Mouse (Mus musculus): ENCODE results near the gene Gpr4. TPM values are rescaled to one million over a fixed set of nuclear protein-coding genes. Genes with fewer than 3 reads are reported as not detected.

Gpr4 gene
- polyA plus RNA-seq, 1 experiment, result 0.03 TPM

DNA sequence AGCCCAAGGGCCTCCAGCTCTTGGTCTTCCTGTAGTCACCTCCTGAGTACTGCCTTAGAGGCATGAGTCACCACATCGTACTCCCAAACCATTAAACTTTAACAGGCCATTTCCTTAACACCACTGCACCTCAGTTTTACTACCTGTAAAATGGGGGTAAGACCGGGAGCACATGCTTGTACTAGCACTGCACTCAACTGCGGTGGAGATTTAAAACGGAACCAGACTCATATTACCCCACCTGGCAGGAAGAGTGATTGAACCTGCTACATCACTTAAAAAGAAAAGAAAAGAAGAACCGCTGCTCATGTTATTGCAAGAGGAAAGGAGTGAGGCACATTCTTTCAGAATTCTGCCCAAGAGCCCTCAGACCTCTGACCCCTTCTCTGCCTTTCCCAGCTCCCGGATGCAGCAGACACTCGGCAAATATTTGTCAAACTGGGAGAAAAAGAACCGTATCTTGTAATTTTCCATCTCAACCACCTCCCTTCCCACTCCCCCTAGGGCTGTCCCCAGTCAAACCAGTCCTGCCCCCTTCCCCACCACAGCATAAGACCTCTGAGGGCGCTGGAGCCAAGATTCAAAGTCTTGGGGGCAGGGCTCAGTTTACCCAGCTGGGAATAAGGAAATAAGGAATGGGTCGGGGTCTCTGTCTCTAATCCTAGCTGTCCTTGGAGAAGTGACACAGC is 56.8 kb downstream of the Gpr4 start:
- H3K4me1 ChIP-seq, result peaks cover 57% of the 10 kb centered on the region
- TF ChIP-seq GATA1 (IDR thresholded peaks at IDR 0.05; ENCODE audit: borderline replicate concordance, low read length) (no peak), FLI1 (IDR thresholded peaks at IDR 0.05; ENCODE audit: low read length) (no peak)

DNA sequence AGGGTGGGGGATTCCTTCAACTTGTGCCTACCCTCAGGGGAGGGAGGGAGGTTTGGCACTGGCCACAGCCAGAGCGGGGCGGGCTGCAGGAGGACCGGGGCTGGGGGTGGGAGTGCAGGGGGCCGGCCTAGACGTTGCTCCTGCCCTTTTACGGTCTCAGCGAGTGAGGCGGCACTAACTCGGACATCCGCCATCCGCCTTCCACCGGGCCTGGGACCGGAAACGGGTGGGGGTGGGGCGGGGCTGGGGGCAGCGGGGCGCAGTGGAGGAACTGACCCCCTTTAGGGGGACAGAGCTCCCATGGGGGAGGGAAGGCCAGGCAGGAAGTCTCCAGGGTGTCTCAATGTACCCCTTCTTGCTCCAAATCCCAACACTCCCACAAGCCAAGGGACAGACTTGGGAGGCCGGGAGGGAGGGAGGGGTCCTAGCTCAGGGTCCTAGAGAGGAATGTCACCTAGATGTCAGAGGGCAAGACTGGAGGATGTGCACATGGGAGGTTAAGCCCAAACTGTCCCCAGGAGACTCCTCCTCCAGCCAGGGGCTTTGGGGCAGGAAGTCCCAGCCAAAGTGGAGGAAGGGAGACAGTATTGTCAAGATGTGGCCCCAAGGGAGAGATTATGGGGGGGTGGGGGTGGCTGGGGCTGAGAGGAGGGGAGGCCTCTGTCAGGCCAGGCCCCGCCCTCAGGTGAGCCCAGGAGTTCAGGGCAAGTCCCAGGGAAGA is 57.5 kb downstream of the Gpr4 start:
- H3K4me1 ChIP-seq, result peaks cover 50% of the 10 kb centered on the region
- H3K27me3 ChIP-seq (replicated peaks), result no peaks in the 10 kb centered on the region
- no peak for TF ChIP-seq FLI1 (IDR thresholded peaks at IDR 0.05; ENCODE audit: low read length)
- TF ChIP-seq GATA1 (IDR thresholded peaks at IDR 0.05; ENCODE audit: borderline replicate concordance, low read length), result no peak
- peak overlapping the region; percentile 96 for H3K4me3 ChIP-seq (replicated peaks)
- peaks cover 31% of the 10 kb centered on the region for H3K36me3 ChIP-seq (replicated peaks; ENCODE audit: low read length)
- no peaks in the 10 kb centered on the region for H3K9me3 ChIP-seq

More for the DNA sequence above, 56.8 kb downstream of the Gpr4 start:
- H3K4me3 ChIP-seq (replicated peaks), result peak overlapping the region; percentile 96
- peaks cover 39% of the 10 kb centered on the region for H3K36me3 ChIP-seq (replicated peaks; ENCODE audit: low read length)
- H3K27me3 ChIP-seq (replicated peaks), result no peaks in the 10 kb centered on the region
- no peaks in the 10 kb centered on the region for H3K9me3 ChIP-seq

DNA sequence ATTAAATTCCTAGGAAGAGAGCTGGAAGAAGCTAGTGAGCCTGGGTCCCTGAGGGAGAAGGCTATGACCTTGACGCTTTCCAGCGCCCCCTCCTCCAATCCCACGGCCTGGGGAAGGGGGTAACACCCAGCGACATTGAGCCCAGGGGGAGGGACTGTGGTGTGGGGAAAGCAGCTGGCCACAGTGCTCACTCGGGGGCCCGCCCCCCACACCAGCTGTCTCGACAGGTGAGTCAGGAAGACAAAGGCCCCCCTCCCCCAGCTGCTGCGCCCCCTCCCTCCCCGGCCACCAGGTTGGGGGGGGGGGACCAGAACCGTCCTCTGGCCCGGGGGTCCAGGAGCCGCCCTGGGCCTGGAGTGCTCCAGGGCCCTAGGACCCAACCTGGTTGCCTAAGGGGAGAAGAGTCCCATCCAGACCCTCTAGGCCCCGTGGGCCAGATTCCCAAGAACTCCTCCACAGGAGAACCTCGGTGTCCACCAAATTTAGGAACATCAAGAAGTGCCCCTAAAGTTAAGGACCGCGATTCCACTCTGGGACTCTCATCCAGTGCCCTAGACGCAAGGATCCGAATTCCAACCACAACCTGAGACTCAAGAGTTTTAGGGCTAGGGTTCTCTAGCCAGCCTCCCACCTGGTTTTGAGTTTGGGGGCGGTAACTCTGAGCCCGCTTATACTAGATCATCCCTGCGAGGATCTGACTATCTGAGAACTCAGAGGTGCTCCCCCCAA is 58.3 kb downstream of the Gpr4 start:
- peak overlapping the region; percentile 96 for H3K4me3 ChIP-seq (replicated peaks)
- H3K36me3 ChIP-seq (replicated peaks; ENCODE audit: low read length), result peaks cover 23% of the 10 kb centered on the region
- no peaks in the 10 kb centered on the region for H3K27me3 ChIP-seq (replicated peaks)
- no peaks in the 10 kb centered on the region for H3K9me3 ChIP-seq
- H3K4me1 ChIP-seq, result peaks cover 43% of the 10 kb centered on the region
- TF ChIP-seq FLI1 (IDR thresholded peaks at IDR 0.05; ENCODE audit: low read length), result no peak
- TF ChIP-seq GATA1 (IDR thresholded peaks at IDR 0.05; ENCODE audit: borderline replicate concordance, low read length), result no peak

GRCm38 (mm10) chr7:19271238-19272172 is 59.2 kb downstream of the Gpr4 start, which contains the start of gene Vasp:
TSS of gene Vasp (minus strand) at chr7:19271817.
- H3K36me3 ChIP-seq (replicated peaks; ENCODE audit: low read length), result peaks cover 15% of the 10 kb centered on the region
- peaks cover 36% of the 10 kb centered on the region for H3K4me1 ChIP-seq
- no peaks in the 10 kb centered on the region for H3K27me3 ChIP-seq (replicated peaks)
- H3K4me3 ChIP-seq (replicated peaks), result peak within 1 kb of the TSS; percentile 96
- H3K9me3 ChIP-seq, result no peaks in the 10 kb centered on the region
- TF ChIP-seq FLI1 (IDR thresholded peaks at IDR 0.05; ENCODE audit: low read length) (no peak), GATA1 (IDR thresholded peaks at IDR 0.05; ENCODE audit: borderline replicate concordance, low read length) (no peak)

- peak overlapping the region; percentile 96 for H3K4me3 ChIP-seq (replicated peaks)
- H3K36me3 ChIP-seq (replicated peaks; ENCODE audit: low read length), result peaks cover 11% of the 10 kb centered on the region
- peaks cover 28% of the 10 kb centered on the region for H3K4me1 ChIP-seq
- no peaks in the 10 kb centered on the region for H3K9me3 ChIP-seq
- H3K27me3 ChIP-seq (replicated peaks), result peaks cover 2% of the 10 kb centered on the region
- TF ChIP-seq FLI1 (IDR thresholded peaks at IDR 0.05; ENCODE audit: low read length), result no peak
- TF ChIP-seq GATA1 (IDR thresholded peaks at IDR 0.05; ENCODE audit: borderline replicate concordance, low read length), result no peak
Measured at GRCm38 (mm10) chr7:19272173-19272764, 59.9 kb downstream of the Gpr4 start.

Other genes starting within 250 kb of the Gpr4 start
- gene Nanos2, start 225.1 kb upstream of the Gpr4 start, polyA plus RNA-seq (2012; ENCODE audit: insufficient read depth, low replicate concordance), result not detected in 2 replicates
- gene Mypop, start 221.3 kb upstream of the Gpr4 start, polyA plus RNA-seq (2012; ENCODE audit: insufficient read depth, low replicate concordance), result 2.5 and 6.7 TPM in 2 replicates
- gene Irf2bp1, start 208.5 kb upstream of the Gpr4 start, polyA plus RNA-seq (2012; ENCODE audit: insufficient read depth, low replicate concordance), result 53.2 and 120 TPM in 2 replicates
- not detected in 2 replicates for gene Foxa3, start 189.0 kb upstream of the Gpr4 start, polyA plus RNA-seq (2012; ENCODE audit: insufficient read depth, low replicate concordance)
- 176 and 205 TPM in 2 replicates for gene Sympk, start 188.2 kb upstream of the Gpr4 start, polyA plus RNA-seq (2012; ENCODE audit: insufficient read depth, low replicate concordance)
- gene Rsph6a, start 157.8 kb upstream of the Gpr4 start, polyA plus RNA-seq (2012; ENCODE audit: insufficient read depth, low replicate concordance), result not detected in 2 replicates
- gene Dmwd, start 136.3 kb upstream of the Gpr4 start, polyA plus RNA-seq (2012; ENCODE audit: insufficient read depth, low replicate concordance), result 13.4 and 30.3 TPM in 2 replicates
- 7.7 and 25.2 TPM in 2 replicates for gene Dmpk, start 128.7 kb upstream of the Gpr4 start, polyA plus RNA-seq (2012; ENCODE audit: insufficient read depth, low replicate concordance)
- gene Six5, start 117.9 kb upstream of the Gpr4 start, polyA plus RNA-seq (2012; ENCODE audit: insufficient read depth, low replicate concordance), result 11.5 and 23.2 TPM in 2 replicates
- not detected in 2 replicates for gene Gm4969, start 94.2 kb upstream of the Gpr4 start, polyA plus RNA-seq (2012; ENCODE audit: insufficient read depth, low replicate concordance)
- gene Fbxo46, start 92.7 kb upstream of the Gpr4 start, polyA plus RNA-seq (2012; ENCODE audit: insufficient read depth, low replicate concordance), result 28.9 and 35.0 TPM in 2 replicates
- 5.0 and 11.8 TPM in 2 replicates for gene Qpctl, start 63.2 kb upstream of the Gpr4 start, polyA plus RNA-seq (2012; ENCODE audit: insufficient read depth, low replicate concordance)
- 50.5 and 69.4 TPM in 2 replicates for gene Snrpd2, start 62.8 kb upstream of the Gpr4 start, polyA plus RNA-seq (2012; ENCODE audit: insufficient read depth, low replicate concordance)
- gene Gipr, start 46.4 kb upstream of the Gpr4 start, polyA plus RNA-seq (2012; ENCODE audit: insufficient read depth, low replicate concordance), result 1.2 TPM in 2 replicates
- gene Eml2, start 36.1 kb upstream of the Gpr4 start, polyA plus RNA-seq (2012; ENCODE audit: insufficient read depth, low replicate concordance), result 53.9 and 56.3 TPM in 2 replicates
- gene Opa3, start 15.8 kb downstream of the Gpr4 start, polyA plus RNA-seq (2012; ENCODE audit: insufficient read depth, low replicate concordance), result 7.3 and 11.6 TPM in 2 replicates
- 828 and 2,423 TPM in 2 replicates for gene Vasp, start 59.3 kb downstream of the Gpr4 start, polyA plus RNA-seq (2012; ENCODE audit: insufficient read depth, low replicate concordance)
- not detected in 2 replicates for gene Ppm1n, start 67.5 kb downstream of the Gpr4 start, polyA plus RNA-seq (2012; ENCODE audit: insufficient read depth, low replicate concordance)
- gene Rtn2, start 70.1 kb downstream of the Gpr4 start, polyA plus RNA-seq (2012; ENCODE audit: insufficient read depth, low replicate concordance), result 6.1 and 8.4 TPM in 2 replicates
- 12.9 and 33.1 TPM in 2 replicates for gene Fosb, start 97.5 kb downstream of the Gpr4 start, polyA plus RNA-seq (2012; ENCODE audit: insufficient read depth, low replicate concordance)
- gene Ercc1, start 132.2 kb downstream of the Gpr4 start, polyA plus RNA-seq (2012; ENCODE audit: insufficient read depth, low replicate concordance), result 36.5 and 52.2 TPM in 2 replicates
- gene Cd3eap, start 146.9 kb downstream of the Gpr4 start, polyA plus RNA-seq (2012; ENCODE audit: insufficient read depth, low replicate concordance), result 13.3 and 50.4 TPM in 2 replicates
- 21.5 and 54.3 TPM in 2 replicates for gene Ppp1r13l, start 147.2 kb downstream of the Gpr4 start, polyA plus RNA-seq (2012; ENCODE audit: insufficient read depth, low replicate concordance)
- gene Ercc2, start 169.5 kb downstream of the Gpr4 start, polyA plus RNA-seq (2012; ENCODE audit: insufficient read depth, low replicate concordance), result 24.2 and 30.8 TPM in 2 replicates
- 1.3 TPM in 1 of 2 replicates, not detected in the other for gene Klc3, start 191.6 kb downstream of the Gpr4 start, polyA plus RNA-seq (2012; ENCODE audit: insufficient read depth, low replicate concordance)
- 0.96 TPM in 1 of 2 replicates, not detected in the other for gene Ckm, start 192.2 kb downstream of the Gpr4 start, polyA plus RNA-seq (2012; ENCODE audit: insufficient read depth, low replicate concordance)
- 102 and 169 TPM in 2 replicates for gene Mark4, start 246.3 kb downstream of the Gpr4 start, polyA plus RNA-seq (2012; ENCODE audit: insufficient read depth, low replicate concordance)

Data from megakaryocyte, embryonic 14.5 days (primary cell).